Mouse (Mus musculus) cerebellum, adult 11 months (tissue): Measurements from ENCODE around the gene Tmem127.
"Not testable (repeated sequence)": the region's sequence is repeated elsewhere in the genome, so short reads cannot be mapped to it uniquely, and the experiment has no call there.

ENCODE experiments used
- DNase-seq: peaks from one replicate; pipeline ENCODE4 v3.0.0; 2022

Gene Tmem127

DNA sequence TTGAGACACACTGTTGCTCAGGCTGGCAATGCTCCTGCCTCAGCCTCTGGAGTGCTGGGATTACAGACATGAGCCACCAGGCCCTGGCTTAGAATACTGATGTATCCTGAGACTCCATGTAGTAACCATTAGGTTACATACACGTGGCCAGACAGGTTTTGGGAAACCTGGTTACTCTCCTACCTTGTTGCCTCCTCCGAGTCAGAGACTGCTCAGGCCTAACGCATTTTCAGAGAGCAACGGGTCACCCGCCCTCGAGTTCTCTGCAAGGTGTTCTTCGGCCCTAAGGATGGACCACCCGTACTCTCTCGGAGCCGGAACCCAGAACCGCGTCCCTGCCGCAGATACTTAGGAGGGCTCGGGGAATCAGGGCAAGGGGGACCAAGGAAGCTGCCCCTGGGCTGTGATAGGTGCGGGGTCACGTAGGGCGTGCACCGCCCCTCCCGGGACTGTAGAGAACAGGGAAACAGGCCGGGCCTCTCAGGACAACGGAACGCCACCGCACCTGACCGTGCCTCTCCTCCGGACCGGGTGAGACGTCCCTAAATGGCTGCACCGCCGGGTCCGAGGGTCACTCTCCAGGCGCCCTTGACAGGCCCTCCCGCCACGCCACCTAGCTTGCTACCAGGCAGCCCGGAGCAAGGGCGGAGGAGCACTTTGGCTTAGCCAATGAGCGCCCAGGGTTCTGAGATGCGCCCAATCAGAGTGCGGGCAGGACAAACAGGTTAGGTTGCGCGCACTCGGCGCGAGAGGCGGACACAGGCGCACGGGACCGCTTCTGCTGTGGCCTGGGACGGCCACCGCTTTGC lies 22.0 kb downstream of the Tmem127 start, which contains the start of gene Stard7:
TSS of gene Stard7 (plus strand) at position 728 of the 809 bp plus-strand sequence.
- DNase-seq: peak; percentile 95

DNA sequence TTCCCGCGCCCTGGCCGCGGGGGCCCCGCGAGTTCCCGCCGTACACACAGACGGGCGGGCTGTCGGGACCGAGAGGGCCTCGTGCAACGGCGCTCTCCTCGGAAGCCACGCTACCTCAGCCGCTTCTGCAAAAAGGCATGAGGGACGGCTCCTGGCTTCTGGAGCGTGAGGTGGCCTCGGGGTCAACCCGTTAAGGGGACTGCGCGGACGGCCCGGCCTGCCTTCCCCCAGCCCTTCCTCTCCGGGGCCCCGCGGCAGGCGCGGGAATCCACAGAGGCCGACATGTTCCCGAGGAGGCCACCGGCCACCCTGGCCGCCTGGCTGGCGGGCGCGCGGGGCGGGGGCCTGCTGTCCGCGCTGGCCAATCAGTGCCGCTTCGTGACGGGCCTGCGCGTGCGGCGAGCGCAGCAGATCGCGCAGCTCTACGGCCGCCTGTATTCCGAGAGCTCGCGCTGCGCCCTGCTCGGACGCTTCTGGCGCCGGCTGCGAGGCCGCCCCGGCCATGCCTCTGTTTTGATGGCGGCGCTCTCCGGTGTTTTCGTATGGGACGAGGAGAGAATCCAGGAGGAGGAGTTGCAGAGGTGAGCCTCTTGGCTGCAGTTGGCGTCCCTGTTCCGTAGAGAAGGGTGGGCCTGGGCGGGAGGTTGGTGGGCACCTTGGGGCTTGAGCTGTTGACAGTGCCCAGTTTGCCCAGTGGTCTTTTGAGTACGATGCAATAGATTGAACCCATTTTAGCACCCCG lies 22.8 kb downstream of the Tmem127 start:
- peak; percentile 87 for DNase-seq

- no peak for DNase-seq
Observed at GRCm38 (mm10) chr2:127271042-127271515, 23.4 kb downstream of the Tmem127 start.

- DNase-seq: not testable (repeated sequence)
Observed at GRCm38 (mm10) chr2:127272049-127272448, 24.3 kb downstream of the Tmem127 start.

DNA sequence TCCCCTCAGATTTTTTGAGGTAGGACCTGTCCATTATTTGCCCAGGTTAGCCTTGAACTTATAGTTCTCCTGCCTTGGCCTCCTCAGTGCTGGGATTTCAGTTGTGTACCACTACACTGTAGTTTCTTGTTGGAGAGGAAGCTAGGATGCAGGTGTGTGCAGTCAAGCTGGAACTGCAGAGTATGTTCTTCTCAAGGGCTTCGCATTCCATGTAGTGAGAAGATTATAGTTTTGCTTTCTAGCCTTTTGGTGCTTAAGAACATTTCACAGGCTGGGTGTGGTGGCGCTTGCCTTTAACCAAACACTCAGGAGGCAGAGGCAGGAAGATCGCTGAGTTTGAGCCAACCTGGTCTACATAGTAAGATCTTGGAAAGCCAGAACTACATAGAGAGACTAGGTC lies 25.1 kb downstream of the Tmem127 start:
- no peak for DNase-seq

DNA sequence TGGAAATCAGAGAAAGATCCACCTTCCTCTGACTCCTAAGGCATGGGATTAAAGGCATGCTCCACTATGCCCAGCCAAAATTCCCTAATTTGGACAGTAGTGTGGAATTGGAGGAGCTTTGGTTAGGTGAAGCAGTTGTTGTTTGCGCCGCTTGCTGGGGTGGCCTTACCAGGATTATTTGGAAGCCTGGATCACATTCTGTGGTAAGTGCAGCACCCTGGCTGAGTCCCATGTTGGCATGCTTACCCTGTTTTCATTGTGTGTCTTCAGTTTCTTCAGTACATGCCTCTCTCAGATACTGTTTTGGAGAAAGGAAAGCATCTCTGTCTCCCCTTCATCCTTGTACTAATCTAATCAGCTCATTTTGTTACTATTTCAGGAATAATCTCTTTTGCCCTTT lies 26.9 kb downstream of the Tmem127 start:
- no peak for DNase-seq

DNA sequence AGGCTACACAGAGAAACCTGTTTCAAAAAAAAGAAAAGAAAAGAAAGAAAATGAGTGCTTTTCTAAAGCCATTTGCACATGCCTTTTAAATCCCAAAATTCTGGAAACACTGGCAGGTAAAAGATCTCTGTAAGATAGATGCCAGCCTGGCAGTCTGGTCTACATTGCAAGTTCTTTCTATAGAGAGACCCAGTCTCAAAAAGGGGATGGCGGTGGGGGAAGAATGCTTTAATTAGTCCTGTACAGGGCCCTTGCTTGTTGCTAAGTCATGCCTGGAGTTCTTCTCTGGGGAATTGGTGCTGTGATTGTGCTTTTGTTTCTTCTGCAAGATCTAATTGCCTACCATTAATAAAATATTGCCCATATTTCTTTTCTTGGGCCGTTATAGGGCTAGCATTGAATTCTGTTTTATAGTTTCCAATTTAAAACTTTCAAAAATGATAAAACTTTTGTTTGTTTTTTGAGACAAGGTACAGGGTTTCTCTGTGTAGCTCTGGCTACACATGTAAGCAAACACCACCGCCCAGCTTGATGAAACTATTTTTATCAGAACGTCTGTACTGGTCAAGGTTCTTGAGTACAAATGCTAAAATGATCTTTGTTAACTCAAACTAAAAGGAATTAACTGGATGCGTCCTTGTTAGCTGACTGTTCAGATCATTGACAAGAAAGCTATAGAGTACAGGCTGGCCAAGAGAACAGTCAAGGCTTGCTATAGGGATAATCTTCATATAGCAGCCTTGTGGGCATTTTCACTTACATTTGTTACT lies 28.0 kb downstream of the Tmem127 start:
- no peak for DNase-seq

GRCm38 (mm10) chr2:127278162-127278561 lies 30.5 kb downstream of the Tmem127 start:
- no peak for DNase-seq

DNA sequence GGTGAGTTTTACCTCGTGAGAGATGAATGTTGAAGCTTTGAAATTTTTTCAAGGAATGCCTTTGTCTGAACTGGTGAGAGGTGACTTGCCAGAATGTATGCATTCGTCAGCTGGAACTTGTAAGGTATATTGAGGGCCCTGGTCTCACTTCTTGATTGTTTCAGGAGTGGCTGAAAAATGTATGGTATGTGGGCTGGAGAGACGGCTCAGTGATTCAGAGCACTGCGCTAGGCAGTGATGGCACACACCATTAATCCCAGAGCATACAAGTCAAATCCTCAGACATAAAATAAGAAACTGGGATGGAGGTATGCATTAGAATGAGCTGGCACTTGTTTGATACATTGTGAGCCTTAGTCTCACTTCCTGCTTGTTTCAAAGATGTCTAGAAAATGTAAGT lies 44.5 kb downstream of the Tmem127 start:
- DNase-seq: no peak

DNA sequence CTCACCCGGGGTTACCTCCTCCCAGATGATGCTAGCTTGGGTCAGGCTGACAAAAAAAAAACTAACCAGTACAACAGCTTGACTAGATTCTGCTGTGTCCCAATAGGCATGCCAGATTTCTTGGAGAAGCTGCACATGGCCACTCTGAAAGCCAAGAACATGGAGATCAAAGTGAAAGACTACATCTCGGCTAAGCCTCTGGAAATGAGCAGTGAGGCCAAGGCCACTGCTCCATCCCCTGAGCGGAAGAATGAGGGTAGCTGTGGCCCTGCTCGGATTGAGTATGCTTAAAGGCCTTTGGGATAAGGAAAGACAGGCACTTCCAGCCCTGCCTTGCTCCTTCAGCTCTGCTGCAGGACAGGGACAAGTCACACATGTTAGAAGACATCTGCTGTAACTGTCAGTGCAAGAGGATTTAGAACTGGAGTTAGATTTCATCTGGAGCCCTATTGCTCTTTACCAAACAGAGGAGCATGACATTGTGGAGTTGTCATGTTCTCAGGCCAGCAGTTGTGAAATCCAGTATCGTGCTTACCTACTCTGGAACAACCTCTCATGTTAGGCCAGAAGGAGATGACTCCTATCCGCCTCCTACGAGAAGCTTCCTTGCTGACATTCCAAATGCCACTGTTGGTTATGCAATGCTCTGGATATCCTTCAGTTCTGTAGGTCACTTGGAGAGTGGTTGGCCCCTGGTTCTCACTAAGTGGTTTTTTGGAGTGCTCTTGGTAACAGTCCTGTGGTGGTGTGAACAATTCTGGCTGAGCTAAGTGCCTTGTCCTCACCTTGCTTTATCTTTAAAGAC lies 49.5 kb downstream of the Tmem127 start:
- DNase-seq: no peak

- peak; percentile 10 for DNase-seq
Observed at GRCm38 (mm10) chr2:127298056-127298455, 50.3 kb downstream of the Tmem127 start.

GRCm38 (mm10) chr2:127300701-127301100 lies 53.0 kb downstream of the Tmem127 start:
- no peak for DNase-seq

DNA sequence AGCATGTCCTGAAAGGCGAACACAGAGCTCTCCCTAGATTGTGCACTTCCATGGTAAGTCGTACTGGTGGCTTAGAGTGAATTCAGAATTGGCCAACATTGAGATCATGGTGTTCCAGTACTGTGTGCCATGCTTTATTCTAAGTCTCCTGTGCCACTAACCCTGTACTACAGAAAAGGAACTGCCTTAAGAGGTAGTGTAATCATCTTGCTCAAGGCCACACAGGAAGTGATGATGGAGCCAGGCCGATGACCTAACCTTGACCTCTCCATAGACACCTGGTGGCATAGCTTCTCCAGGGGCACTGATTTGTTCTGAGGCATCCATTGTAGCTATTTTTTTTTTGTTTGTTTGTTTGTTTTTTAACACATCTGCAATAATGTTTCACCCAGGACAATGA lies 54.2 kb downstream of the Tmem127 start:
- DNase-seq: no peak

GRCm38 (mm10) chr2:127304192-127304591 lies 56.5 kb downstream of the Tmem127 start:
- DNase-seq: not testable (repeated sequence)

DNA sequence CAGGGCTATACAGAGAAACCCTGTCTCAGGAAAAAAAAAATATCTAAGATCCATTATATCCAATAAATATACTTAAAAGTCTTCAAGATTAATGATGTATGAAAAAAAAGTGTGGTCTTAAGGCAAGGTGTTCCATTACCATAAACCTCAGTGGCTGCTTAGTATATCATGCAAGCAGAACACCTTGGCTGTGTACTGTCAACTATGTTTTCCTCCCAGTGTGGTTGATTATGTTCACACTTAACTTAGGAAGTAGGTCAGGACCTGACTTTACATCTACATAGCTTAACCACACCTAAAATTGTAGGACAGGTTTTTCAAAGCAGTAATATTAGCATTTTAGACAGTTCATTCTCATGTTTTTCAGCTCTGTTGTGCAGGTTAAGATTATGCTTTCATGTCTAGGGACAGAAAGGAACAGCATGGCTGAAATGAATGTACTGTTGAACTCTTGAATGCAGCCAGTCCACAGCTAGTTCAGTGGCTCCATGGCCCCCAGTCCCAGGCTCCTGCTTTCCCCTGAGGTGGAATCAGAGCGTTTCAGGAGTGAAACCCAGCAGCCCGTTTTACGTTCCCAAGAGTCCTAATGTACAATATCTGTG lies 57.0 kb downstream of the Tmem127 start:
- no peak for DNase-seq

DNA sequence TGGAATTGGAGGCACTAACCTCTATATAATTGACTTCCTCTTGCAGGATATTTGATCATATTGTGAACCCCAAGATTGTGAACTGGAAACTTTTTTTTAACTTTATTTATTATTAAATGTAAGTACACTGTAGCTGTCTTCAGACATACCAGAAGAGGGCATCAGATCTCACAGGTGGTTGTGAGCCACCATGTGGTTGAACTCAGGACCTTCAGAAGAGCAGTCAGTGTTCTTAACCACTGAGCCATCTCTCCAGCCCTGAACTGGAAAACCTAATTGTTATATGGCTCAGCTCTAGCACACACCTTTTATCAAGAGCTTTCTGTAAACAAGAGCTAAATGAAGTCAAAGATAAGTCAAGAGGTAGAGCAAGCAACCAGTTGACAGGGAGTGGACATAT lies 58.4 kb downstream of the Tmem127 start:
- DNase-seq: no peak

DNA sequence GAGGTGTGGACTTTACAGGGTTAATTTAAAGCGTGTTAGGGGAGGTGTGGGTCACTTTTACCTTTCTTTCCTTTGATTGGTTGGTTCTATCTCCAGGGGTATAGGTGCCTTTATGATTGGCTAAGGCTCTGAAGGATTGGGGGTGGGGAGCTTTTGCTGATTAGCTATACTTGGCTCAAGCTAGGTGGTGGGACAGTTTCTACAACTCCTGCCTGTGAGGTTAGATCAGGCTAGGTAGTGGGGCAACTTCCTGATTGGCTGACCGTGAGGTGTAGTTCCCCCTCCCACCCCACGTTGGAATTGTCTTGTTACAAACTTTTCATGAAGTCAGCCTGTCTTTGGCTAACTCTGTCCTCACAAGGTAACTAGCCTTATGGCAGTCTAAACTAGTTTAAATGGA lies 59.5 kb downstream of the Tmem127 start:
- DNase-seq: no peak

- DNase-seq: no peak
Observed at GRCm38 (mm10) chr2:127308660-127309059, 61.0 kb downstream of the Tmem127 start.

- DNase-seq: no peak
Observed at GRCm38 (mm10) chr2:127310246-127310645, 62.5 kb downstream of the Tmem127 start.

DNA sequence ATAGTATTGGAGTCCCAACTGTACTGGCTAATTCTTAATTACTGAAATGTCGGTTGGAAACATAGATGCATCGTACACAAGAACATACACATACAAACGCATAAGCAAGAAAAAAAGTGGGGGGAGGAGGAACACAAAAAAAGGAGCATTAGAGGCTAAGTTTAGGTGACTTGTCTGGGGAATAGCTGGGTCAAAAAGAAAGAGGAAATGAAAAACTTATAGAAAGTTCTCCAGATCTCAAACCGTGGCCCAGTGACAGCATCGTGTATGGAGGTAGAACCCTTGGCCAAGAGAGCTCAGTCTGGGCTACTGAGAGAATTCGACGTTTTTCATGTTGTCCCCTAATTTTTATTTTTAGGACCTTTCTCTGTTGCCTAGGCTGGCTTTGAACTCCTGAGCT lies 63.0 kb downstream of the Tmem127 start:
- DNase-seq: no peak
